Mouse (Mus musculus): Measurements from ENCODE around the gene Grik4.

DNA sequence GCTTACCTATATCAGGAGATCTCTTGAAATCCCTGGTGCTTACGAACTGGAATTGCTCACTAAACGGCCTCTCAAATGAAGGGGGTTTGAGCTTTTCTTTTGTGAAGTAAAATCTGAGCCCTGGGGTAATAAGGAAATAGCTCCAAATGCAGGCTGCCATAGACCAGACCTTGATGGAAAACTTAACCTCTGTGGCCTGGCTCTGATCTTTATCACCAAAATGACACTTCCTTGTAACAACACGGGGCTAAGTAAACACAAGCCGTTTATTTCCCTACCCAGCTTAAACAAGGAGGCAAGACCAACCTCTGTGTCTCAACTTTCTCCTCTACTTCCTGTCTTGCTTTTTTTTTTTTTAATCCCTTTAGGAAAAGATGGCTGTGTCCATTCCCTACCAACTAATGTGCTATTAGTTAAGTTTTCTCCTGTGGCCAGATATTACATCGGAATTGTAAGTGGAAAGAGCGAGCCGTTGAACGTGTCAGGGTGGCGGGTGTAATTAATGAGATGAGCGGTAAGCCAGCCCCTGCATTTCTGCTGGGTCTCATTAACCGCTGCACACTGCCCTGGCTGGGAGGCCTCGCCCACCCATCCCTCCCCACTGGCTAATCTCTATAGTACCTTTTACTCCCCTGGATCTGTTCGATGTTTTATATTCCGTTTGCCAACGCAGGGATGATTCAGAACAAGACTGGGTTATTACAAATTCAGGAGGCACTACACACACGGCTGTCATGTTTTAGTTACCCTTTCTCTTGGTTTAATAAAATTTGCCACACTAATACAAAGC is 47.7 kb downstream of the Grik4 start:
- no peak for TF ChIP-seq CTCF (IDR thresholded peaks at IDR 0.05; ENCODE audit: extremely low read depth, insufficient read length, insufficient replicate concordance, low read depth, low read length)
- TF ChIP-seq POLR2A (IDR thresholded peaks at IDR 0.05; ENCODE audit: low read depth, low read length) = no peak
